8 mouse cellular contexts compared by ENCODE assay signal in genomic region chr2:118389569-118389968, GRCm38 (mm10). TPM values are rescaled to one million over a fixed set of nuclear protein-coding genes. Genes with fewer than 3 reads are reported as not detected.
DNase-seq lines count a peak whose midpoint lies in the region; ATAC-seq and TF ChIP-seq lines count a peak whose summit lies in the region.

No protein-coding gene starts in this region.

- 70% methylated on average over 3 of the region's 3 CpGs for WGBS in forebrain, embryonic 15.5 days
- 43% methylated on average over 3 of the region's 3 CpGs for WGBS in liver, embryonic 15.5 days (ENCODE audit: insufficient replicate concordance)

- intact Hi-C loops in gastrocnemius, adult 2 months (cut with DNase I): no loop called here
- intact Hi-C loops in gastrocnemius, postnatal 36 days (cut with DNase I): no loop called here

- no peak for TF ChIP-seq CTCF in gastrocnemius, adult 2 months (IDR thresholded peaks at IDR 0.05)

- H3K4me3 ChIP-seq in gastrocnemius, adult 2 months: peak overlapping the region; percentile 95
- H3K4me3 ChIP-seq in forebrain, embryonic 15.5 days: peak overlapping the region; percentile 87
- peak overlapping the region; percentile 78 for H3K4me3 ChIP-seq in liver, embryonic 15.5 days (replicated peaks)

- no peak overlapping the region; the same call in 1 of the 2 replicates for H3K9ac ChIP-seq in forebrain, embryonic 15.5 days (replicated peaks)
- no peak overlapping the region for H3K9ac ChIP-seq in liver, embryonic 15.5 days

- H3K36me3 ChIP-seq in forebrain, embryonic 15.5 days: no peaks in the 10 kb centered on the region
- no peaks in the 10 kb centered on the region for H3K36me3 ChIP-seq in liver, embryonic 15.5 days (replicated peaks)

- H3K9me3 ChIP-seq in forebrain, embryonic 15.5 days: no peaks in the 10 kb centered on the region
- no peaks in the 10 kb centered on the region for H3K9me3 ChIP-seq in liver, embryonic 15.5 days (replicated peaks)

- DNase-seq in gastrocnemius, adult 2 months: no peak
- no peak for DNase-seq in gastrocnemius, postnatal 36 days
- DNase-seq in 416B (ENCODE audit: low read depth): peak; percentile 42
- no peak for DNase-seq in embryo, embryonic 10.5 days (ENCODE audit: low spot score)
- DNase-seq in adrenal gland, adult 8-10 months: no peak
- DNase-seq in thymus, postnatal 10 days (ENCODE audit: low spot score in 2 of 2): no peak

- peak overlapping the region; percentile 61 for H3K4me2 ChIP-seq in forebrain, embryonic 15.5 days (replicated peaks)
- peak overlapping the region; percentile 93 for H3K4me2 ChIP-seq in liver, embryonic 15.5 days

- no peaks in the 10 kb centered on the region for H3K27me3 ChIP-seq in forebrain, embryonic 15.5 days
- H3K27me3 ChIP-seq in liver, embryonic 15.5 days: no peaks in the 10 kb centered on the region

- peaks cover 21% of the 10 kb centered on the region for H3K4me1 ChIP-seq in forebrain, embryonic 15.5 days
- peaks cover 26% of the 10 kb centered on the region for H3K4me1 ChIP-seq in liver, embryonic 15.5 days (replicated peaks)

- ATAC-seq in forebrain, embryonic 15.5 days (replicated peaks): no peak
- no peak for ATAC-seq in liver, embryonic 15.5 days (ENCODE audit: insufficient read depth)

- peak overlapping the region; percentile 94; the same call in 1 of the 2 replicates for H3K27ac ChIP-seq in gastrocnemius, adult 2 months
- no peak overlapping the region for H3K27ac ChIP-seq in forebrain, embryonic 15.5 days (replicated peaks)
- H3K27ac ChIP-seq in liver, embryonic 15.5 days (replicated peaks): peak overlapping the region; percentile 76; the same call in 1 of the 2 replicates

RNA-seq across cellular contexts. Expression of gene Eif2ak4, which starts 1.2 kb away (rescaled TPM):
- 1 to 10 TPM; 4.2 to 5.2 TPM for total RNA-seq in gastrocnemius, adult 2 months (2021)
- total RNA-seq in gastrocnemius, postnatal 36 days (2021): 1 to 10 TPM; 3.9 to 4.2 TPM
- polyA plus RNA-seq in forebrain, embryonic 15.5 days (2015; fragmentation: Nextera tagmentation; extraction: Ambion mirVana): 8.1 and 9.5 TPM in 2 replicates
- polyA plus RNA-seq in liver, embryonic 15.5 days (2015; fragmentation: Nextera tagmentation; extraction: Ambion mirVana): 3.6 and 3.9 TPM in 2 replicates
- total RNA-seq in adrenal gland, adult 8-10 months (2022): 10 to 100 TPM; 17.1 to 32.5 (median 26.1) TPM

RNA-seq across cellular contexts. Expression of gene Gpr176, which starts 16.4 kb away (rescaled TPM):
- under 1 TPM in 1 of 2 experiments, not detected in 1; 0.14 TPM for total RNA-seq in gastrocnemius, adult 2 months (2021)
- not detected for total RNA-seq in gastrocnemius, postnatal 36 days (2021)
- polyA plus RNA-seq in forebrain, embryonic 15.5 days (2015; fragmentation: Nextera tagmentation; extraction: Ambion mirVana): 4.0 and 5.2 TPM in 2 replicates
- 0.21 and 0.28 TPM in 2 replicates for polyA plus RNA-seq in liver, embryonic 15.5 days (2015; fragmentation: Nextera tagmentation; extraction: Ambion mirVana)
- 1 to 10 TPM; 4.2 to 5.8 (median 5.0) TPM for total RNA-seq in adrenal gland, adult 8-10 months (2022)

Comparison
In these comparisons a context has a peak if more than half of its experiments do, and no peak if none do; other contexts are left out.
1. RNA of gene Gpr176, which starts 16.4 kb away (total RNA-seq): 4.2 to 5.8 TPM in adrenal gland, adult 8-10 months; 0.14 TPM in gastrocnemius, adult 2 months and not detected in gastrocnemius, postnatal 36 days; every median in the first group is over 4 times any median in the second.
2. Peak in every context shown above with its lines, with median percentiles within 50 percentile points of each other: H3K4me3 ChIP-seq.